Mouse (Mus musculus) heart, embryonic 16.5 days (tissue): ENCODE results near the gene Caap1. TPM values are rescaled to one million over a fixed set of nuclear protein-coding genes. Genes with fewer than 3 reads are reported as not detected.

ENCODE experiments used
- polyA plus RNA-seq: library from polyadenylated mRNA; unstranded; fragments of >200 nt; fragmentation: Nextera tagmentation; extraction: Ambion mirVana; gene quantifications from 2 replicates; pipeline ENCODE4 v1.2.1, GENCODE M21; 2015

The Caap1 gene
- polyA plus RNA-seq, 1 experiment from 2014 or later: 10.9 TPM

Other genes starting within 250 kb of the Caap1 start
- gene Gm10306, start 250 bp downstream of the Caap1 start, polyA plus RNA-seq: 0.32 TPM in 1 of 2 replicates, not detected in the other
- gene Plaa, start 46.4 kb upstream of the Caap1 start, polyA plus RNA-seq: 51.1 and 54.1 TPM in 2 replicates
- gene Ift74, start 57.7 kb upstream of the Caap1 start, polyA plus RNA-seq: 13.1 and 14.8 TPM in 2 replicates
- gene Lrrc19, start 93.3 kb upstream of the Caap1 start, polyA plus RNA-seq: 0.20 and 0.26 TPM in 2 replicates
- 39.3 and 40.2 TPM in 2 replicates for gene Tek, start 182.5 kb upstream of the Caap1 start, polyA plus RNA-seq